Mouse (Mus musculus): ENCODE measurements around the gene Msl1. TPM values are rescaled to one million over a fixed set of nuclear protein-coding genes. Genes with fewer than 3 reads are reported as not detected.
A peak's percentile ranks its signal among the peaks of the same experiment; 100 is the strongest.

Gene Msl1
- total RNA-seq, 2 experiments from 2014 or later, result 71.2 to 71.8 TPM

DNA sequence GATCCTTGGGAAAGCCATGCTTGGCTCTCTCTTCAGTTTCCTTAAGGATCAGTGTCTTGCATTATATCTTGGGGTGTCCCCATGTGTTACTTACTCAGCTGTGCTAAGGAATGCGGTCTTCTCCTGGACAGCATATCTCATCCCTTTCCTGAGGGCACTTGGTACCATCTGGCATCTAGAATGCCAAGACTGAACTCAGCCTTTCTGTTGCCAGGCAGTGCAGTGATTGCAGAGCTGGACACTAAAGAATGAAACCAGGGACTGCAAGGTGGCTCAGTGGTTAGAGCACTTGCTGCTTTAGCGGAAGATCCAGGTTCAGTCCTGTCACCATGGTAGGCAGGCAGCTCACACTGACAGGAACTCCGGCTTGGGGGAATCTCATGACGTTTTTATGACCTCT is 34.6 kb downstream of the Msl1 start:
- intact Hi-C loops (cut with DNase I), result loop anchor here (2.0 kb wide), 2 partner anchors 41 to 129 kb away; partner anchors contain the start of gene Csf3

DNA sequence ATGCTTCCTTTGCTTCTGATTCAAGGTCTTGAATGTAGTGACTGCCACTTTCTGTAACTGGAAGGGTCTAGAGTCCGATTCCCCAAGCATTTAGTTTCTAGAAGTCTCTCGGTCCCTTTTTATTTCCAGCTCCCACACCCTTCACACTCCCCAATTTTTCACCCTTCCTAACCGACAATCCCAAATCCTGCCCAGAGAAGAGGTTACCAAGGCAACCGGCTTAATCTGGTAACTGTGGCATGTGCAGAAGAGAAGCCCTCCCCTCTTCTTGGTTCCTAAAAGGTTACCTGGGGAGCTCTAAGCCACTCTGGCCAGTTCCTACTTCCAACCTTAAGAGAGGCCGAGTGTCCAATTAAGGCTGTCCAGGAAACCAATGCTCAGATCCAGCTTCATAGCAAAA is 40.0 kb downstream of the Msl1 start:
- no peak for DNase-seq
- intact Hi-C loops (cut with DNase I), result no loop called here

More for the DNA sequence above, 34.6 kb downstream of the Msl1 start:
- DNase-seq, result no peak

DNA sequence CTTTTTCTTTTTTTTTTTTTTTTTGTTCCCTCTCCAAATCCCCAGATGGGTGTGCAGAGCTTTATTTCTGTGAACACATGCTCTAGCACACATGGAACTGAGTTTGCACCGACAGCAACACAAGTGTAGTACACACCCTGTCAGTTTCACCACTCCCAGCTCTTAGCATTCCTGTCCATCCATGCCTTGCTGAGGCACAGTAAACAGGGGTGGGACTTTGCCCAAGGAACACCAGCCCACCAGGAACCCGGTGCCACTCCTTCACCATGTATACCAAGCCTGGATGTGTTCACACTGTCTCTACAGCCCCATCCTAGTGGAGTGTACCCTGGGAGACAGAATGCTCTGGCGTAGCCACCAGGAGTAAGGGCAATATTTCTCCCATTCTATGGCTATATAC is 40.4 kb downstream of the Msl1 start:
- no peak for DNase-seq
- intact Hi-C loops (cut with DNase I), result no loop called here

DNA sequence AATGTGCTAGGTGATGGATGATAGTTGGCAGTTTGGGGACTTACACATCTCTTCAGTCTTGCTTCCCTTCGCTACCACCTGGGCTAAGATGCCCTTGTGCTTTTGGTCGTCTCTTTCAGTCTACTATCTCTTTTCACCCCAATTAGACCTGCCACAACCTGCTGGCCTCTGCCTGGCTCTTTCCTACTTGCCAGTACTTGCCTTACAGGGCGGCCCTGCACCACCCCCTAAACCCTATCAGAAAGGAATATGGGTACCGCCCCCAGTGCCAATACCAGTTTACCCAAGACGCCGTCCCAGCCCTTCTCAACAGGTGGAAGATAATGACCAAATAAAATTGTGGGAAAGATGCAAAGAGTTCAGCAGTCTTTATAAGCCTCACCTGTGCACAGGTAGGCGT is 40.8 kb downstream of the Msl1 start:
- no peak for DNase-seq
- intact Hi-C loops (cut with DNase I), result no loop called here

DNA sequence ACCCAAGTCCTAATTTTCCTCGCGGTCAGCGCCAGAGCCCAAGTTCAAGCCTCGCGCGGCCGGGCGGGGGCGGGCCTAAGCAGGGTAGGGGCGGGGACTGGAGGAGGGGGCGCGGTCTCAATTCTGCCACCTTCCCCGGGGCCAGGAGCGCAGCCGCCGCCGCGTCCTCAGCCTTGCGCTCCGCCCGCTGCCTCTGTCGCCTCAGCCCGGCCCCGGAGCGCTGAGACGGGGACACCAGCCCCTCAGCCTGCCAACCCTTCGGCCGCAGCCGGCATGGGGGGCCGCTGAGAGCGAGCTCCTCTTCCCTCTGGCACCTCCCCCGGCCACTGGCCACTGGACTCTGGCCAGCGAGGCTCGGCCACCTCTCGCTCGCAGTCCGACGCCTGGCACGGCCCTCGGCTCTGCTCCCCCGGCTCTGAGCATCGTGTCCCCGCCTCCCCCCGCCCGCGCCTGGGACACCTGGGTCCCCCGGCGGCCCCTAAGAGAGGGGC is 41.4 kb downstream of the Msl1 start, which contains the start of gene Rapgefl1:
Rapgefl1 (plus strand) TSS at position 135 of the 491 bp plus-strand sequence.
- peak; percentile 83 to 87 for DNase-seq
- intact Hi-C loops (cut with DNase I), result no loop called here

DNA sequence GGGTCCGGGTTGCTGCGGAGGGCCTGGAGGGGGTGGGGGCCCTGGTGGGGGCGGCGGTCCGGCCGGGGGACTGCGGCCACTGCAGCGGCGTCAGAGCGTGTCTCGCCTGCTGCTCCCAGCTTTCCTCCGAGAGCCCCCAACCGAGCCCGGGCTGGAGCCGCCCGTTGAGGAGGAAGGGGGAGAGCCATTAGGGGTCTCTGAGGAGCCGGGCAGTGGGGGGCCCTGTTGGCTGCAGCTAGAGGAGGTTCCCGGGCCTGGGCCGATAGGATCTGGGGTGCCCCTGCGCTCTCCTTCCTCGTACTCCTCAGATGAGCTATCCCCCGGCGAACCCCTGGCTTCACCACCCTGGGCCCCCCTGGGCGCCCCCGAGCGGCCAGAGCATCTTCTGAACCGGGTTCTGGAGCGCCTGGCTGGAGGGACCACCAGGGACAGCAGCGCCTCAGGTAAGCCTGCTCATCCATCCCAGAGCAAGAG is 42.0 kb downstream of the Msl1 start:
- intact Hi-C loops (cut with DNase I), result no loop called here
- DNase-seq, result no peak

DNA sequence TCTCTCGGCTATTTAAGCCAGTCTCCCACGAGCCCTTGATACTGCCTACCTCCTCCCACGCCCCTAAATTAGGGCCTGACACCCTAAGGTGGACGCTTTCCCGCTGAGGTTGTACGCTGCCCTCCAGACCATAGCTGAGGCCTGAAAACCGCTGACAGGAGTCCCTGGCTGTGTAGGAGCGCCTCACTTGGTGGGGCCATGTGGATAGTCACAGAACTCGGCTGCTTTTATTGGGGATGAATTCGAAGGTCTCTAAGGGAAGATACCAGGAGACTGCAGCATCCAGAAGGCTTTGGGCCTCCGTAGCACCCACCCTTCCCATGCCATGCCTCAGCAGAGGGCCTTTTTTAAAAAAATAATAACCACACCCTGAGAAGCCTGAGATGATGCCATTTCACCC is 42.6 kb downstream of the Msl1 start:
- intact Hi-C loops (cut with DNase I), result no loop called here
- no peak for DNase-seq

DNA sequence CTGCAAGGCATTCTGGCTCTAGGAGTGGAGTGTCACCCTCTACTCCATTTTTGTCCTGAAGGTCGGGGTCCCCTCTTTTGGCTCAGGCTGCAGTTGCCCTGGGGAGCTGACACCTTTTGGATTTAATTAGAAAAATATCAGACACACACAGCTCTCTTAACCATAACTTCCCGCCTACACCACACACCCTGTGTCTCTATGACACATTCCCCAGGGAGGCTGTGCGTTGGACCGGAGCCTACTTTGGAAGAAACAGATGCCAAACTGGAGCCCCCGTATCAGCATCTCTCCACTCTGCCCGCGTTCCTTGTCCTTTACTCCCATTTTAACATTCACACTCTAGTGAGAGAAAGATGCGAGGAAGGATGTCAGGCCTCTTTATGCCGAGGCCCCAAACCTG is 43.2 kb downstream of the Msl1 start:
- intact Hi-C loops (cut with DNase I), result no loop called here
- DNase-seq, result no peak

DNA sequence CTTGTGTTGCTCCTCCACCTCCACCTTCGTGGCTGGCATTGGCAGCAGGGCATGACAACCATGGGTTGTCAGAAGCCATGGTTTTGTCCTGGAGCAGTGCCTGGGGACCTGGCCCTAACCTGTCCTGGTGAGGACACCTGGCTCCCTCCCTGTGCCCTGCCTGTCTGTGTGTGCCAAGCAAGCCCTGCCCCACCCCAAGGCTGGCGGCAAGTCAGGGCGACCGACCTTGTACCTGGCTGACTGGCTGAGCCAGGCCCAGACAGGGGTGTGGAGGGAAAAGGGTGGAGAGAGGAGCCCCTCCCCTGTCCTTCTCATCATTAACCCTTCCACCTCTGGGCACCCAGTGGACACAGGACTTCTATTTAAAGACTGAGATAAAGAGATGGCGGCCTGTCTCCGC is 44.1 kb downstream of the Msl1 start:
- intact Hi-C loops (cut with DNase I), result no loop called here
- DNase-seq, result no peak

DNA sequence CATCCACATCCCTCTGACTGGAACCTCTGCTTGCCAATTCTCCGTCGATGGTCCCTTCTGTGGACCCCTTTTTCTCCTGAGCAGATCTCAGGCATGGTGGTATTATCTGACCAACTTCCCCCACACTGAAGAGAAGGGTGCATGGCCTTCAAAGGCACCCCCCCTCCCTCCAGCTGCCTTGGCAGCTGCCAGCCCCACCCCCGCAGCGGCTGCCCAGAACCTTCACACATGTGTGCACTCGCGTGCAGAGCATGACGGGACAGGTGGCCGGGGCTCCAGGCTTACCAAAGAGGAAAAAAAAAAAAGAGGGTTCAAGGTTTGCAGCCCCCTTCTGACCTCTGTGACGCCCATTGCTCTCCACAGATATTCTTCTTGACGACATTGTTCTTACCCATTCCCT is 44.6 kb downstream of the Msl1 start:
- intact Hi-C loops (cut with DNase I), result no loop called here
- no peak for DNase-seq

DNA sequence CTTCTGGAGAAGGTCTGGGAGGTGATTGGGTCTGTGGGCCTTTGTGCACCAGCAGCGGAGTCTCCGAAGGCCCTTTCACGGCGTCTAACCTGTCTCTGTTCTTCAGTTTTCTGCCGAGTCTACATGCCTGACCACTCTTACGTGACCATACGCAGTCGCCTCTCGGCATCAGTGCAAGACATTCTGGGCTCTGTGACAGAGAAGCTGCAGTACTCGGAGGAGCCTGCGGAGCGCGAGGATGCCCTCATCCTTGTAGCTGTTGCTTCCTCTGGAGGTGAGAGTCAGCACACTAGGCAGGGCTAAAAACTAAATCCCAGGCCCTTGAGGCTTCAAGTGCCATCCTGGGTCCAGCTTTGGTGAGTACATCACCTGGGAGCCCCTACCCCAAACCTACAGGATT is 50.7 kb downstream of the Msl1 start:
- intact Hi-C loops (cut with DNase I), result no loop called here
- DNase-seq, result no peak

DNA sequence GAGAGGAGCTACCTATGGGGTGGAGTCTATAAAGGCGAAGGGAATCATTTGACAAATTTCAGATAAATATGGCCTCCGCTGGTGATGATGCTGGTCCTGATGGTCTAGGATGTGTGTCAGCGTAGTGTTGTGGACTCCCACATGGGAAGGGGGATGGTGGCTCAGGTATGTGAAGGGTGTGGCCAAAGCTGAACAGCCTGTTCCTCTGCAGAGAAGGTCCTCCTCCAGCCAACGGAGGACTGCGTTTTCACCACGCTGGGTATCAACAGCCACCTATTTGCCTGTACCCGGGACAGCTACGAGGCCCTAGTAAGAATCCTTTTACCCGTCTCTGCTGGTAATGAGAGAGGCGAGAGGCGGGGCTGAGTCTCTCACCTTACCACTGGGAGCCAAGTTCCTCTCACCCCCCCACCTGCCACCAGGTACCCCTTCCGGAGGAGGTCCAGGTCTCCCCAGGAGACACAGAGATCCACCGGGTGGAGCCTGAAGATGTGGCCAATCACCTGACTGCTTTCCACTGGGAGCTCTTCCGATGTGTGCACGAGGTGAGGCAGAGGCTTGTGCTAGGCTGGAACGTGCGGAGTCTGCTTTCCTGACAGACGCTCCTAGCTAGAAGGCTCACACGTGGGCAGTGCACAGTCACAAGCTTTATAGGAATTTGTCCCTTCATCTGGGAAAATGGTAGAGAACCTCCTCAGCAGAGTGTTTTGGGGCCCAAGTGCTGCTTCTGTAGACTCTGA is 51.7 kb downstream of the Msl1 start:
- no peak for DNase-seq
- intact Hi-C loops (cut with DNase I), result no loop called here

DNA sequence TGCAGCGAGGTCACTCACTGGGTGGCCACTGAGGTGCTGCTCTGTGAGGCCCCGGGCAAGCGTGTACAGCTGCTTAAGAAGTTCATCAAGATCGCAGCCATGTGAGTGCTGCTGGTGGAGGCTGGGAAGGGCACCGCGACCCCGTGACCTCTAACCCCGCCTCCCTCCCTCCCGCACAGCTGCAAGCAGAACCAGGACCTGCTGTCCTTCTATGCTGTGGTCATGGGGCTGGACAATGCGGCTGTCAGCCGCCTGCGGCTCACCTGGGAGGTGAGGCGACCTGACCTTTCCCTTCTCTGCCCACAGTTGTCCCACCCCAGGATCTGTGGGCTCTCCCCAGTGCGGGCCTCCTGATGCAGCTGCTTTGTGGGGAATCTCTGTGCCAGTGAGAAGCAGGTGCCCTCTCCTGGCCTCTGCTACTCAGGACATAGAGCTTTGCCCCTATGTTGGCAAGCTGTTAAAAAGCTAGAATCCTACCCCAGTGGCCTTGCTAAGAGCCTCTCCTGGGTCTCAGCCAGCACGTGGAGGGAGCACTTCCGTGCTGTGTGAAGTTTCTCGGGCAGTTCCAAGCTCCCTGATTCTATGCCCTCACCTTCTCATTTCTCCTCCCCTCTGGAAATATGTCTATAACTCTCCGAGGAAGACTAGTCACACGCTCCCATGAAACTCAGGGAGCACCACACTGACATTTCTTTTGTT is 54.0 kb downstream of the Msl1 start:
- intact Hi-C loops (cut with DNase I), result no loop called here
- DNase-seq, result no peak

DNA sequence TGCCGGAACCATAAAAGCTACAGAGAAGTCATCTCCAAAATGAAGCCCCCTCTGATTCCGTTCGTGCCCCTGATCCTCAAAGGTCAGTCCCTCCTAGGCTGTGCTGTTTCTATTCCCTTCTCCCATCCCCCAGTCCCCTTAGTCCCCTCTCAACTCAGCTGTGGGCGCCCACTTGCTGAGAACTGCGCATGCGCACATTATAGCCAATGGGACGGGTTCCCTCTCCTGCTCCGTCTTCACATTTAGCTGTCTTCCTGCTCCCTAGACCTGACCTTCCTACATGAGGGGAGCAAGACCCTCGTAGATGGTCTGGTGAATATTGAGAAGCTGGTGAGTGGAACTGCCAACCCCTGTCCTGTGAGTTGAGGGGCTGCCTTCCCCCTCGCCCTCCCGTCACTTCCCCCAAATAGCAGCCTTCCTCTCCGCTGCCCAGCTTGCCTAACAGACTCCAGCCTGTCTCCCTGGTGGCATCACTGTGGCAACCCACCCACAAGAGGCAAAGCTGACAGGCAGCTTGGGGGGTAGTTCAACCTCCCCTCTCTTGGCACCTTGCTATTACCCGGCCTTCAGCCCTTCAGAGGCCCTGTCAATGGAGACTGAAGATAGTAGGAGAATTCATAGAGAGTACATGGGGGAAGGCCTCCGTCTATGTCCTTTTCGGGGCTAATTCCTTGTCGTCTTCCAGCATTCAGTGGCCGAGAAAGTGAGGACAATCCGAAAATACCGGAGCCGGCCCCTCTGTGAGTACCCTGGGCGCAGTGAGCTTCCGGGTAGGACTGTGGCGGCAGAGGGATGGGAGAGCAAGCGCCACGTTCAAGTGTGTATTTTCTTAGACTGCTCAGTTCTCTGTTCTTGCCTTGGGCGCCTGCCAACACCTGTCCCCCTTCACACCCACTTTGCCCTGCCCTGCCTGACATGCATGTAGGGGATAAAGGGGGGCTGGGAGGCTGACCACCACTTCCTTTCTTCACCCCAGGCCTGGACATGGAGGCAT is 55.1 kb downstream of the Msl1 start:
- intact Hi-C loops (cut with DNase I), result loop anchor here (10.0 kb wide), 1 partner anchor 274 kb away; no protein-coding TSS in a partner anchor
- DNase-seq, result no peak

DNA sequence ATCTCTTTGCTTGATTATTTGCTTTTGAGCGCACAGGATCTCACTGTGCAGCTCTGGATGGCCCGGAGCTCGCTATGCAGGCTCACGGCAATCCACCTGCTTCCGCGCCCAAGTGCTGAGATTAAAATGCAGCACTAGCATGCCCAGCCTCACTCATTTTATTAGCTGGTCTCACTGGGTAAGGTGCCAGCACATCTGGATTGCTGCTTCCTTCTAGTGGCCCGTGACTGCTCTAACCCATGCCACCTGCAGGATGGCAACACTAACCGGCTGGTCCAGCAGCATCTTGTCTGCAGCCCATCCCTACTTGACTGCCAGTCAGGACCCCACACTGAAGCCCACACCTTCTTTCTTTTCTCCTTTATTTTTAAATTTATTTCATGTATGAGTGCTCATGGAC is 58.8 kb downstream of the Msl1 start:
- intact Hi-C loops (cut with DNase I), result loop anchor here (10.0 kb wide), 1 partner anchor 271 kb away; no protein-coding TSS in a partner anchor
- DNase-seq, result no peak

DNA sequence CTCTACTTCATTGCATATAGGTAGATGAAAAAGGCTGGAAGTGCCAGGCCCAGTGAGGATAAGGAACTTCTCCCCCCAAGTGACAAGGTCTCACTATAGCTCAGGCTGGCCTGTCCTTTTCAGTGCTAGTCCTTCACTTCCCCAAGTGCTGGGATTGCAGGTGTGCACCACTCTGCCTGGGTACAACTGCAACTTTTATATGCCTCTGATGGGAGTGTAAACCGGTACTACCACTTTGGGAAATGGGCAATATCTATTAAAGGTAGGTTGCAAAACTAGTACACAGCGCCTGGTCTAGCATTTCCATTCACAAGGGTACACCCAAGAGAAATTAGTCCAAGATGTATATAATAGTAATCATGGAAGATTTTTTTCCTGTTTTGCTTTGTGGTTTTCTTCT is 59.3 kb downstream of the Msl1 start:
- no peak for DNase-seq
- intact Hi-C loops (cut with DNase I), result loop anchor here (10.0 kb wide), 1 partner anchor 270 kb away; no protein-coding TSS in a partner anchor
